Mouse (Mus musculus): ENCODE data around the gene Ell3.
A peak's percentile ranks its signal among the peaks of the same experiment; 100 is the strongest.
"Not testable (repeated sequence)": the region's sequence is repeated elsewhere in the genome, so short reads cannot be mapped to it uniquely, and the experiment has no call there.

Gene Ell3

DNA sequence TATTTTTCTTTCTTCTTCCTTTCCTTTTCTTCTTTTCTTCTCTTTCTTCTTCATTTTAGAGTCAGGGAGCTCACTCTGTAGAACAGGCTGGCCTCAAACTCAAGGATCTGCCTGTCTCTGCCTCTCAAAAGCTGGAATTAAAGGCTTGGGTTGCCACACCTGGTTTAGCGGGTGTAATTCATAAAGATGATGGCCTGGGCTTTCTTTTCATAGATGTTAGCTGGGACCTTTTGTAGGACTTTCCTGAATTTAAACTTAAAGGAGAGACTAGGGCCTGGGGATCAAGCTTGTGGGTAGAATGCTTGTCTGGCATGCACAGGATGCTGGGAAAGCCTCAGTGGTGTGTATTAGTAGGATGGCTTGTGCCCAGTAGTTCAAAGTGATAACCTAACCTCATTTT lies at the start of gene Ell3:
Ell3 (minus strand) TSS at position 101 of the 400 bp plus-strand sequence.
- no peak for DNase-seq (ENCODE audit: low spot score in 2 of 2)

DNA sequence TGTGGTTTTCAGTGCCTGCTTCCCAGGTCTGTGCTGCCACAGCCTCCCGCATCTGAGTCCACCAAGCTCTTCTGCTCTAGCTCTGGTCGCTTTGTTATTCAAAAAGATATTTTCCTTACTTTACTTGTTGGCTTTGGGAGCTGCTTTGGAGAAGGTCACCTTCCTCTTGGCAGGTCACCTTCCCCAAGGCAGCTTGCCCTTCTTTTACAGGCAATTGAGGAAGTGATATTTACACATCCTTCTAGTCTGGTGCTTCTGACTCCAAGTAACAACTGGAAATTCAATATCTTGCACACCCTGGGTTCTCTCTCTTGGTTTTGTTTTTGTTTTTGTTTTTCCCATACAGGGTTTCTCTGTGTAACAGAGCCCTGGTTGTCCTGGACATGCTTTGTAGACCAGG lies 40.3 kb upstream of the Ell3 start:
- not testable (repeated sequence) for DNase-seq (ENCODE audit: low spot score in 2 of 2)

DNA sequence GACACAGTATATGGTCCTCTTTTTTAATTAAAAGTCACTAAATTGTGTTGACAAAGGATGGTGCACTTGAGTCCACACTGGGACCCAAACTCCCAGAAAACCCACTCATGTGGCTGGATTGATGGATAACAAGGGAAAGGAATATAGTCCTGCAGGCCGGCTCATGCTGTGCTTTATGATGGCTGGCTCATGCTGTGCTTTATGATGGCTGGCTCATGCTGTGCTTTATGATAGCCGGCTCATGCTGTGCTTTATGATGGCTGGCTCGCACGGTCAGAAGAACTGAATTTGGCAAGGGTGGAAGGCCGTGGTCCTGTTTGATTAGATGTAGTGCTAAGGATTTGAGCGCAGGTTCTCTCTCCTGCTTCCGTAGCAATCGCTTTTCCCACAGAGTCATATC lies 39.5 kb upstream of the Ell3 start:
- no peak for DNase-seq (ENCODE audit: low spot score in 2 of 2)

DNA sequence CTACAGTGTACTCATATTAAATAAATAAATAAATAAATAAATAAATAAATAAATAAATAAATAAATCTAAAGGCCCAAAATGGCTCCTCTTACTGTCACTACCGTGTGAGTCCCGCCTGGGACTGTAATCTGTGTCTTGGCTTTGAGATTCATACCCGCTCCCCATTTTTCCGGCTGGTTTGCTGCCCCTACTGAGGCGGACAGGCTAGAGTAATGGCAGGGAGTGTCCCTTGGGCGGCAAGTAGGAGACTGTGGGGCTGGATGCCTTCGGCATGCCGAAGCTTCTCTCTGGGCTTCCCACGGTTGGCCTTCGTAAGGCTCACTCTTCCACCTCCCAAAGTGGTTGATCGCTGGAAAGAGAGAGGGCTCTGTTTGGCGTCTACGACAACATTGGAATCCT lies 36.8 kb upstream of the Ell3 start:
- DNase-seq (ENCODE audit: low spot score in 2 of 2): not testable (repeated sequence)

DNA sequence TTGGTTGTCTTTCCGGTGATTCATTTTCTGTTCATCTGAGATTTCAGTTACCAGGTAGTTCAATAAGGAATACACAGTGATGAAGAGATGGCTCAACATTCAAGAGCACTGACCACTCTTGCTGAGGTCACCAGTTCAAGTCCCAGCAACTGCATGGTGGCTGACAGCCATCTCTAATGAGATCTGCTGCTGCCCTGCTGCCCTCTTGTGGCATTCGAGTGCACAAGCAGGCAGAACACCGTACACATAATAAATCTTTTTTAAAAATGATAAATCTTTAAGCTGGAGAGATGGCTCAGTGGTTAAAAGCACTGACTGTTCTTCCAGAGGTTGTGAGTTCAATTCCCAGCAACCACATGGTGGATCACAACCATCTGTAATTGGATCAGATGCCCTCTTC lies 36.4 kb upstream of the Ell3 start:
- DNase-seq (ENCODE audit: low spot score in 2 of 2): no peak

DNA sequence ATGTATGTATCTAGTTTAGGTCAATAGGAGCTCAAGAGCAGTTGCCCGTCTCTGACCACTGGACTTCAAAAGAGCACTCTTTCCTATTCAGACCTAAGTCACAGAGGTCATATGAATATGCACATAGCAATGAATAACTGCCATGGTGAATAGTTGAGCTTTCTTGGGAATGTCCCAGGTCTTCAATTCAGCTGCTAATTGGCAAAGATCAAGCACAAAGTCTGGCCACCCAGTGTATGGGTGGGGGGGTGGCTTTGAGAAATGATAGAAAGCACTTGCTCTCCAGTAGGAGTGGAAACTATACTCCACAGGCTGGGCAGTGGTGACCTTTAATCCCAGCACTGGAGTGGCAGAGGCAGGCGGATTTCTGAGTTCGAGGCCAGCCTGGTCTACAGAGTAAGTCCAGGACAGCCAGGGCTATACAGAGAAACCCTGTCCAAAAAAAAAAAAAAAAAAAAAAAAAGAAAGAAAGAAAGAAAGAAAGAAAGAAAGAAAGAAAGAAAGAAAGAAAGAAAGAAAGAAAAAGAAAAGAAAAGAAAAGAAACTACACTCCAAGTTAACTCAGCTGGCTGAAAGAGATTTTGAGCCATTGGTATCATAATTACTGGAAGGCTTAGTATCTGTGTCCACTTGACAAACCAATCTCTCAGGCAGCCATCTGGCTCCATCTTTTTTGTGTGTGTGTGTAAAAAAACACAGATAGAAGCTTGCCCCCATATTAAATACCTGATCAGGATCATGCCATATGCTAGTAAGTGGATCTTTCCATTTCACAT lies 33.6 kb upstream of the Ell3 start:
- DNase-seq (ENCODE audit: low spot score in 2 of 2): no peak

DNA sequence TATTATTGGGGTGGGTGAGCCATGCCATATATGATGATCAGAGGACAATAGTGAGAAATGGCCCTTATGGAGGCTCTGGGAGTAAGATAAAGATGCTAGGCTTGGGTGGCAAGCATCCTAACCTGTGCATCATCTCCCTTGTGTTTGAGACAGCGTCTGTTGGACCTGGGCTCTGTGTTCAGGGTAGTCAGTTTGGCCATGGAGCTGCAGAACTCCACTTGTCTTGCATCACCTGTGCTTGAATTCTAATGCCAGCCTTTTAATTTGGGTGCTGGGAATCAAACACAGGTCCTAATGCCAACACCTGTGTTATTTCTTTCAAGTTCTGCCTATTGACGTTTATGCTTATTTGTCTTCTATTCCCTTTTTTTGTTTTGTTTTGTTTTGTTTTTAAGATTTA lies 31.2 kb upstream of the Ell3 start:
- not testable (repeated sequence) for DNase-seq (ENCODE audit: low spot score in 2 of 2)

DNA sequence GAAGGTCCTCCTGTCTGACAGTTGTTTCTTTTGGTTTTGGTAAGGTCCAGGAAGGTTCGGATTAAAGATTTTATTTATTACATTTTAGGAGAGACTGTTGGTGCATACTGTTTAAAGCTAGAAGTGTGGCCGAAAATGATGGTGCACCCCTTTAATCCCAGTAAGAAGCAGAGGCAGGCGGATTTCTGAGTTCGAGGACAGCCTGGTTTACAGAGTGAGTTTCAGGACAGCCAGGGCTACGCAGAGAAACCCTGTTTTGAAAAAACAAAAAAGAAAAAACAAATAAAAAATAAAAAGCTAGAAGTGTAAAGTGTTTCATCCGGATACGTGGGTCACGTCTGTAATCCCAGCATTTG lies 30.1 kb upstream of the Ell3 start:
- no peak for DNase-seq (ENCODE audit: low spot score in 2 of 2)

DNA sequence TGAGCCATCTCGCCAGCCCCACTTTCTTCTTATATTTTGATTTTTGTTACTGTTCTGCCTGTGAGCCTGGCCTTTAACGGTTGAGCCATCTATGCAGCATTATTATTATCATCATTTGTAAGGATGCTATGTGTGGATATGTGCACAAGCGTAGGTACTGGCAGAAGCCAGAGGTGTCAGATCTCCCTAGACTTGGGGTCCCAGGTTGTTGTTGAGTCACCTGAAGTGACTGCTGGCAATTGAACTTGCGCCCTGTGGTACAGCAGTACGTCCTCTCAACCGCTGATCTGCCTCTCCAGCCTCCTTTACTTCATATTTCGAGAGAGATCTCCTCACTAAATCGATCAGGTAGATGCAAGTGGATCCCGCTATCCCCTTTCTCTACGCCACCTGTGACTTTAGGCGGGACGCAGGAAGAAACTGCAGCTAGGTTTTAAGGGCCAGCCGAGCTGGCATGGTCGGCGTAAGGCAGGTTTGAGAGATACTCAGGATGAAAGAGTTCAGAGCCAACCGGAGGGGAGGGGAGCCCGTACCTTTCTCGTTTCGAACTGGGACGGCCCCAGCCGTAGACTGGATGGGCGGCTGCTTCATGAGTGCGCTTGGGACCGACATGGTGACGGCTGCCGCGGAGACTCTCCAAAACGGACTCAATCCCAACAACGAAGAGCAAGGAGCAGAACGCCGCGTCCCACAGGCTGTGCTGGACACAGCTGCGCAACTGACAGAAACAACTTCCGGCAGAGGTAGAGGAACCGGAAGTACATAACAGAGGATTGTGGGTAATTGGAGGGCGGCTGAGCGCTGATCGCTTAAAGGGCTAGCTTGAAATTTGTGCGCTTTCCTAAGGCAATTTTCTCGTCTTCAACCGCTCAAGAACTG lies 29.5 kb upstream of the Ell3 start, which contains the start of gene Mfap1b:
Mfap1b (minus strand) TSS at position 767 of the 879 bp plus-strand sequence.
- DNase-seq (ENCODE audit: low spot score in 2 of 2): peak; percentile 80 to 88

DNA sequence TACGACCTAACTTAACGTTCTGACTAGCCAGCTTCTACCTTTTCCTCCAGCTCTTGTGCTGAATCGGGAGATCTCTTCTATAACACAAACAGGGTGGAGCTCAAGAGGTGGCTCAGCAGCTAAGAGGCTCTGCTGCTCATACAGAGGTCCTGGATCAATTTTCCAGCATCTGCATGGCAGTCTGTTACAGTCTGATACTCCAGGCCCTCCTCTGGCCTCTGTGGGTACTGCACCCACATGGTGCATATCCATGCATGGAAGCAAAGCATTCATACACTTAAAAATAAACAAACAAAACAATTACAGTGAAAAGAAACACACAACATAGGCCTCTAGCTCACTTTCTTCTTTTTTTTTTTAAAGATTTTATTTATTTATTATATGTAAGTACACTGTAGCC lies 28.7 kb upstream of the Ell3 start:
- DNase-seq (ENCODE audit: low spot score in 2 of 2): not testable (repeated sequence)

DNA sequence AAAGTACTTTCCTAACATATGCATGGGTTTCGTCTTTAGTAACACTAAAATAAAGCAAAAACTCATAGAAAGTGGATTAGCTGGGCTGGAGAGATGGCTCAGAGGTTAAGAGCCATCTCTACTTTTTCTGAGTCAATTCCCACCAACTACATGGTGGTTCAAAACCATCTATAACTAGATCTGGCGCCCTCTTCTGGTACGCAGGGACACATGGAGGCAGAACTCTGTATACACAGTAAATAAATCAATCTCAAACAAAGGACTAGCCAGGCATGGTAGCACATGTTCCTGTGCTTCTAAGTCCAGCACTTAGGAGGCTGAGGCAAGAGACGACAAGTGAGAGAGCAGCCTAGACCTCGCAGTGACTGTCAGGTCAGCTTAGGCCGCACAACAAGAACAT lies 24.9 kb upstream of the Ell3 start:
- DNase-seq (ENCODE audit: low spot score in 2 of 2): not testable (repeated sequence)

DNA sequence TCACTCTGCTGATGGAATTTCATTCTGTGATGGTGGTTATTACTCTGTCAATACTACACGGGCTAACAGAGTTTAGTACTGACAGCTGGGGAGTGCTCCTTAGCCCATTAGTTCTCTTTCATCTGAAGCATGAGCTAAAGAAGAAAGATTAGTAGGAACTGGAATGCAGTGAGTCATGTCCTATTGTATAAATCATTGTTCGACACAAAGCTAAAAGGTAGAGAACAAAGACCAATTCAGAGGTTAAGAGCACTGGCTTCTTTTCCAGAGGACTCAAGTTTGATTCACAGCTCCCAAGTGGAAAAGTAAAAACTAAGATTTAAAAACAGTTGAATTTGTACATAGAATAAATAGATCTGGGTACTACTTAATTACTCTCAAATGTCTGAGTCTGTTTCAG lies 16.0 kb upstream of the Ell3 start:
- DNase-seq (ENCODE audit: low spot score in 2 of 2): no peak

DNA sequence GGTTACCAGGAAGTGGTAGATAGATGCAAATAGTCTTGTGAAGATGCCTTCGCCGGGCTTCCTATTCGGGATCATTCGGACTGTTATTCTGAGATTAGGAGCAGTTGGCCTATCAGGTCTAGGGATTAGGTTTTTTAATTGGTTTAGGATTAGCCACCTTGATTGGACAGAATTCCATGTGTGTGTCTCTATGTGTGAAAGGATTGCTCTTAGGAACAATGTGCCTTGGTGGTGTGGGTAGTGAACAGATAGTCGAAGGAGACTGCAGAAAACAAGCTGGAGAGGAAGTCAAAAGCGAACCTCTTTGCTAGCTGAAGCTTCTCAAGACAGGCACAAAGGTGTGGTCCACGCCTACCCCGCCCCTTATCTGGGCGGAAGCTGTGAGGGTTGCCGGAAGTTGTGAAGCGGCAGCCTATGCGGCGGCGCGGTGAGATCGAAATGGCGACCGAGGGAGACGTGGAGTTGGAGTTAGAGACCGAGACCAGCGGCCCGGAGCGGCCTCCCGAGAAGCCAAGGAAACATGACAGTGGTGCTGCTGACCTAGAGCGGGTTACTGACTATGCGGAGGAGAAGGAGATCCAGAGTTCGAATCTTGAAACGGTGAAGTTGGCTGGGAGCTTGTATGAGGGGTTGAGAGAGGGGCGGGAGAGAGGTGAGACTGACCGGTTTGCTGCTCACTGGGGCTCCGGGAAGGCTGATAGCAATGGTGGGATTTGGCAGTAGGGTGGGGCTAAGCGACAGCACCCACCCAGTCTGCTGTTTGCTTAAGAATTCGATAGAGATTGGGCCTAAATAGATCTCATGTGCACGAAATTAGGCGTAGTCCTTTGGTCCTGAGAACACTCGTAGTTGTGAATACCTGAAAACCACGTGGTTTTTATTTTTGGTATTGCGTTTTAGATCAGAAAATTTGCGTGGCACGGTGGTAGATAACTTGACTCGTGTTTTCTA lies 12.9 kb upstream of the Ell3 start, which contains the start of gene Serinc4:
Serinc4 (minus strand) TSS at position 90 of the 951 bp plus-strand sequence.
- peak; percentile 80 to 83 for DNase-seq (ENCODE audit: low spot score in 2 of 2)

DNA sequence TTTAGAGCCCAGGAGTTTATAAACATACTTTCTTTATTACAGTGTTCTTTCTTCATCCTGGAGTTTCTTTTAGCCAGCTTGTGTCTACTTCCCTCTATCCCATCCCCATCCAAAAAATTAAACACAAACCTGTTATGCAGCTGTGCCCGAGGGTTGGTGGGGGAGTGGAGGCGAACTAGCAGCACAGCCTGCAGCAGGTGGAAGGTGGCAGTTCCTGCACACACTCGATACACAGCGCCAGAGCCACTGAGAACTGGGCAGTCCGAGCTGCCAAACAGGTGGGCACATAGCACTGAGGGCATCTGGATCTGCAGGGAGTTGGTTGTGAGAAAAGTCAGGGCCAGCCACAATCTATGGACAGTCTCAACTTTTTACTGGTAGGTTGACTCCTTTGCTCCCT lies 11.5 kb upstream of the Ell3 start:
- DNase-seq (ENCODE audit: low spot score in 2 of 2): no peak

DNA sequence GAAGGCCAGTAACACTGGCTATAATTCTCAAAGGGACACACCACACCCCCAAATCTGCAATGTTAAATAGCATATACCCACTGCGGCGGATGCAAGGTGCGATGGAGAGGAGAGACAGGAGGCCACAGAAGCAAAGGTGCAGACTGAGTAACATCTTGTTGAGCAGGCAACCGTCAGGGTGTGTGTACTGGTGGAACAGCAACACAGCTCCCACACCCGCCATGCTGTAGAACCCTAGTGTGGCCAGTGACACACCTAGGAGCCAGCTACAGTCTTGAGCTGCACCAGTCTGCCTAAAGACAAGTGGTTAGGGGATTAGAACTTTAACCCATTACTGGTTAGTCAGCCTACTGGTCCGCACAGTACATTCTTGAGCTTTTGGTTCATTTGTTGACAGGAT lies 9.8 kb upstream of the Ell3 start:
- DNase-seq (ENCODE audit: low spot score in 2 of 2): no peak

DNA sequence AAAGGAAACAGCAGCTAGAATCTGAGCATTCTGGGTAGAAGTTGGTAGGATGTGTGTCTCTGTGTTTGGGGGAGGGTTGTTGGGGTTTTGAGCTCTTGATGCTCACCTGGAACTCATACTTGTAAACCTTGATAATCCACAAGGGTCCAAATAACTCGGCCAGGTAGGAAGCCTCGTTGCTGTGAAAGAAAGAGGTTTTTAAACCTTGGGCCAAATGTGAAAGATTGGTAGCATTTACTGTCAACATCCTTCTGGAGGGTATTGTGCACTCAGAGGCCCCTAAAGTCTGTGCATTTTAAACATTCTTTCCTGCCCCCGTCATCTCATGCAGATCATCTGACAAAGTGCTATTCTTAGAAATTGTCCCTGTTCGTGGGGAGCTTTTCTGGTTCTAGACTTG lies 8.9 kb upstream of the Ell3 start, which contains the start of gene Hypk:
Hypk (plus strand) TSS at position 301 of the 400 bp plus-strand sequence.
- DNase-seq (ENCODE audit: low spot score in 2 of 2): no peak

DNA sequence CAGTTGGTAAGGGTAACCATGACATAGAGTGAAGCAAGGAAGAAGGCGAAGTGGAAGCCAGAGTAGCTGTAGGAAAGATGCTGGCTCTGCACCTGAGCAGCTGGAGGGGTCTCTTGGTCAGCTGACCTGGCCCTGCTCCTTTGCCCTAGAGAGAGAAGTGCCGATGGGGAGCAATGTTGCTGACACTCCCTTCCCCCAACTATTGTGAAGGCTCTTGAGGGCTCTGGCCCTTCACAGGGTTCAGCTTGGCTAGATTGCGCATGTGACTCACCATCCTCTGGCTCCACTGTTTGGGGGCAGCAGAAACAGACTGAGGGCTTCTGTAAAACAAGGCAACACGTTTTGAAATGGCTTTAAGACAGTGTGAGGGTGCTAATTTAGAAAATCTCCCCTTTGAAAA lies 8.3 kb upstream of the Ell3 start:
- no peak for DNase-seq (ENCODE audit: low spot score in 2 of 2)

DNA sequence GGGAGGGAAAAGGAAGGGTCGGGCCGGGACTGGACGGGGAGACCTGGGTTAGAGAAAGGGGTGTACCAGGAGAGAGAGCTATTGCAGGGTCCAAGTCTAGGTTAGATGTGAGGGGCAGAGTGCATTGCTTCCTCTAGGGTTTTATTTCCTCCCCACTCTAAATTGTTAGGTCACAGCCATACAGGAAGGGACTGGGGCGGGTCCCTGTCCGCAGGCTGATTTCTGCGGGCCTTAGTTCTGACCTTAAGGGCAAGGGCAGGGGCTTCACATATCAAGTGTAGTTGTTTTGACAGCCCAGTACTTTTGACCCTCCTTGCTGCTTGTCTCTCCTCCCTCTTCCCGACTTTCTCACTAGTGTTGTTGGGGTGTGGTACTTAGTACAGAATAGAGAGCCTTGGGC lies 6.0 kb upstream of the Ell3 start:
- no peak for DNase-seq (ENCODE audit: low spot score in 2 of 2)

DNA sequence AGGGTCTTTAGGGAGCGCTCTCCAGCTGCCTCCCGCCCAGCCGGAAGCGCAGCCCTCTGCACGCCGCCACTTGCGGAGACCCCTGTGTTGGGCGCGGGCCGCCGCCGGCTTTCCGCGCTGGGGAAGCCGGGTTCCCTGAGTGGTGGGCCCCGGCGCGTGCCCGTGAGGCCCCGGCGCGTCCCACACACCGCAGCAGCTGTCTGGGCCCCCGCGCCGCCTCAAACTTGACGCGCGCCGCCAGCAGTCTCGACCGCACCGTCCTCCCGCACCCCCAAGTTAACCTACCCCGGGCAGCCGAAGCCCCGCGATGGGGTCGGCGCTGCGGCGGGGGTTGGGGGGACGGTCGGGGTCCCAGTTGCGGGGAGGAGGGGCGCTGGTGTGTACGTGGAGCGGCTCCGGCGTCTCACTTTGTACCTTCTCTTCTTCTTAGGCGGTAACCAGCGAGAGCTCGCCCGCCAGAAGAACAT lies 5.5 kb upstream of the Ell3 start:
- no peak for DNase-seq (ENCODE audit: low spot score in 2 of 2)

DNA sequence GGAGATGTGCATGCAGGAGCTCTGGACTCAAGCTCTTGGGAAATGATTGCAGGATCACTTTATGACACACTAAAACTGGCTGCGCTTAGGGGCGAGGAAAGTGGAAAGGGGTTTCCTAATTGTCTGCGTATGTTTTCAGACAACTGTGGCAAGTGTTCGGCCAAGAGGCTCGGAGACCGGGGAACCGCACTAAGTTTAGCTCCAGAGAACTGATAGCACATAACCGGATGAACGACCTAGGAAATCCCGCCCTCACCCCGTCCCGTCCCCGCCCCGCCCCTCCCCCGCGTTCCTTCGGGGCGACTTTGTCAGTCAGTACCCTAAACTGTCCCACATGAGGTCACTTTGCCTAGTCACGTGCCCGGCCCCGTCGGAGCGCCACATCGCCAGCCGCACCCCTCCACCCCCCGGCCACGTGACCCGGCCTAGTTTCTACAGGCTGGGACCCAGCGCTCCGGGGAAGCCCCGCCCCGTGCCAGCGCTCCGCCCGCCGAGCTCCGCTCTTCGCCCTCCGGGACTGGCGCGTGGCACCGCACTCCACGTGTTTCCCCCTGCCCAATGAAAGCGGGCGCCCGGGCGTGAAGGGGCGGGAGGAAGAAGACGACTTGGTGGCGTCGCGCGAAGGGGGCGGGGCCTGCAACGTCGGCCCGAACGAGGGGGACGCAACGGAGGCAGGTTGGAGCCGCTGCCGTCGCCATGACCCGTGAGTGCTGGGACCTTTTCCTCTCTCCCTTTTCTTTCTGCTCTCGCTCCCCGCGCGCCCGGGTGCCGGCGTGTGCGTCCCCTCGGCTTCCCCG lies 4.9 kb upstream of the Ell3 start, which contains the start of gene Serf2:
Serf2 (plus strand) TSS at position 457 of the 797 bp plus-strand sequence.
- peak; percentile 99 for DNase-seq (ENCODE audit: low spot score in 2 of 2)

DNA sequence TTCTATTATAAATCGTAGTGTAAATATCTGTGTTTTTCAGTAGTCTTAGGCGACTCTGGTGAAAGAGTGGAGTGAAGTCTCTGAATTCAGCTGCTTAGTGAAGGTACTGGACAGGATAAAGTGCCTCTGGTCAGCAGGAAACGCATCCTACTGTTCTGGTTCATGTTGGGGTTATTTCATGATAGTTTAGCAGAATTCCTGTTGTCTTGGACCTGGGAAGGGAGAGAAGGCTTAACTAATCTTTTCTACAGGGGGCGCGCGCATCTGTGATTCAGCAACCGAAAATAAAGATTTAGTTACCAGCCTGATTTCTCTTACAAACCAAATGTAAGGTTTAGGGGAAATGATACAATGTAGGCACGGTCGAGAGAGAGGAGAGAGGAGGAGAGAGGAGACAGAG lies 4.1 kb upstream of the Ell3 start:
- no peak for DNase-seq (ENCODE audit: low spot score in 2 of 2)
